Mouse (Mus musculus): ENCODE data around the gene Rps18.
"Not testable (repeated sequence)": the region's sequence is repeated elsewhere in the genome, so short reads cannot be mapped to it uniquely, and the experiment has no call there.

Rps18 gene

DNA sequence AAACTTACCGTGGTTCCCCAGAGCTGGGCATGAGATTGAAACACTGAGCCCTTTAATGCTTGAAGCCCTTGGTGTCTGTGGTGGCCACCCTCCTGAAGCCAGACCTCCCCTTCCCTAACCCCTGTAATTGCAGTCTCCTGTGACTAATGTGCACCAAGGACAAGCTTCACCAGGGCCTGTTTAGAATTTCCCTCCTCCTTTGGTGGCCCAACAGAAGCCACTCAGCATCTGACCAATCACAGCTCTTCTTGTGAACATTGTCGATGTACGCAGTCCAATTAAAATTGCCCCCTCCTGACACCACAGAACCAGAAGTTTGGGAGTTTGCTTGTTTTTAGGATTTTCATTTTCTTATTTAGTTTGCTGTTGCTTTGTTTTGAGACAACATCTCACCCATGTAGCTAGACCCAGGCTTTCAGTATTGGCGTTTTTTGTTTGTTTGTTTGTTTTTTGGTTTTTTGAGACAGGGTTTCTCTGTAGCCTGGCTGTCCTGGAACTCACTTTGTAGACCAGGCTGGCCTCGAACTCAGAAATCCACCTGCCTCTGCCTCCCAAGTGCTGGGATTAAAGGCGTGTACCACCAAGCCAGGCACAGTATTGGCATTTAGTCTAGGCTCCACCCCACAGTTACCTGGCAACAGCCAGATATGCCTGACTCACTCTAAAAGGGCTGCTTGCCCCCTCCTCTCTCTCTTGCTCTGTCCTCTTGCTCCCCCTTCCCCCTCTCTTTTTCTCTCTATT, 51.7 kb downstream of the Rps18 start:
- DNase-seq: not testable (repeated sequence)

DNA sequence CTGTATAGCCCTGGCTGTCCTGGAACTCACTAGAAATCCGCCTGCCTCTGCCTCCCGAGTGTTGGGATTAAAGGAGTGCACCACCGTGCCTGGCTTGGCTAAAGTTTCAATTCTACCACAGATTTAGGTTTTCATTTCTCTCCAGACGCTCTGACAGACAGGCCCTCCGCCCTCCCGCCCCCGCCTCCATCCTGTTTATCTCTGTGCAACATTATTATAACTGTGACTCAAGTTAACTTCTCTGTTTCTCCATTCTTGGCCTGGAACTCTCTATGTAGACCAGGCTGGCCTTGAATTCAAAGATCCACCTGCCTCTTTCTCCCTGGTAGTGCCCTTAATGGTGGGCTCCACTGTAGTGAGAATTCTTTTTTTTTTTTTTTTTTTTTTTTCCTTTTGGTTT, 53.3 kb downstream of the Rps18 start:
- DNase-seq: no peak

DNA sequence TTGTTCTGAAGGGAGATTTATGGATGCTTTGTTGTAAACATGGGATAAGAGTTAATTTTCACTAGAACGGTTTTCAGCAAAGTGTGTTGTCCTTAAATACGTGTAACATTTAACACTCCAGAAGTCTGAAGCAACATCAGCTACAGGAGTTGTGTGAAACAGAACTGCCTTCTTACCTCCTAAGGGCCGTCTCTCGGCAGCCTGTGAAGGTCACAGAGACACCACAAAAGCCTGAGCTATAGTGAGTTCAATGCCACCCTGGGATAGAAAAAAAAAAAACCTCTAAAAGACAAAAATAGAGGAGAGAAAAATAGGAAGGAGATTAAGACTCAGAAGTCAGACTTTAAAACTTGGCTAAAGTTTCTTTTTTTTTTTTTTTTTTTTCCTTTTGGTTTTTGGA, 53.7 kb downstream of the Rps18 start:
- no peak for DNase-seq
